Mouse (Mus musculus) CH12.LX (cell line): ENCODE results near the gene Inhbb. TPM values are rescaled to one million over a fixed set of nuclear protein-coding genes. Genes with fewer than 3 reads are reported as not detected.

Experiments
- DNase-seq: peaks from one replicate; pipeline ENCODE4 v3.0.0-alpha.2; 2013; ENCODE audit errors: extremely low read depth
- H3K27ac ChIP-seq: 2 replicates; pipeline ENCODE4 v1.5.1; 2012; ENCODE audit warnings: low read depth, mild to moderate bottlenecking, control low read depth, moderate library complexity; ENCODE audit not compliant: insufficient read depth
- H3K27me3 ChIP-seq: replicated peaks from 2 replicates; pipeline ENCODE3; 2012; ENCODE audit warnings: inconsistent platforms
- H3K36me3 ChIP-seq, 2 experiments: replicated peaks in 1 of 2; 2 replicates each; pipeline versions ENCODE3 to v1.6.1; 2012; ENCODE audit warnings: inconsistent platforms in 1 of 2, low read length in 1 of 2, mild to moderate bottlenecking in 1 of 2, mixed read lengths in 1 of 2, moderate library complexity in 1 of 2; ENCODE audit not compliant: control insufficient read depth in 1 of 2, insufficient read depth in 1 of 2
- H3K4me1 ChIP-seq, 2 experiments: 2 replicates each; pipeline ENCODE4 v1.6.1; 2012; ENCODE audit warnings: inconsistent platforms in 1 of 2, moderate library complexity in 1 of 2; ENCODE audit not compliant: insufficient read depth in 2 of 2, control insufficient read depth in 1 of 2
- H3K4me2 ChIP-seq: 2 replicates; pipeline ENCODE4 v1.6.1; 2012; ENCODE audit warnings: low read depth, mild to moderate bottlenecking, control low read depth; ENCODE audit not compliant: poor library complexity, insufficient read depth, severe bottlenecking
- H3K4me3 ChIP-seq, 3 experiments: fragments of 150-350 bp in 1 of 3; sonication (generic) in 1 of 3; replicated peaks in 1 of 3; 2 replicates each; pipeline versions ENCODE3 to v1.5.1; 2011 to 2012; ENCODE audit warnings: low read depth in 2 of 3, low read length in 2 of 3, mild to moderate bottlenecking in 2 of 3, moderate library complexity in 2 of 3, control low read depth in 1 of 3, improper control_type of control experiment in 1 of 3, inconsistent platforms in 1 of 3, mixed read lengths in 1 of 3; ENCODE audit not compliant: poor library complexity in 1 of 3
- H3K79me2 ChIP-seq: replicated peaks from 2 replicates; pipeline ENCODE4 v1.6.1; 2012; ENCODE audit warnings: mild to moderate bottlenecking, moderate library complexity; ENCODE audit not compliant: control insufficient read depth, poor library complexity, insufficient read depth, severe bottlenecking; ENCODE audit errors: extremely low read depth
- H3K9ac ChIP-seq: 2 replicates; pipeline ENCODE4 v1.6.1; 2012; ENCODE audit warnings: low read depth, mild to moderate bottlenecking, control low read depth, moderate library complexity; ENCODE audit not compliant: insufficient read depth
- H3K9me3 ChIP-seq: replicated peaks from 2 replicates; pipeline ENCODE3; 2012; ENCODE audit warnings: low read length, inconsistent platforms, mixed read lengths
- BHLHE40 ChIP-seq: IDR thresholded peaks from 2 replicates; pipeline ENCODE4 v1.6.1; 2011; ENCODE audit warnings: mild to moderate bottlenecking, low read depth, low read length, improper control_type of control experiment
- CTCF ChIP-seq, 2 experiments: IDR thresholded peaks in 1 of 2; conservative IDR thresholded peaks in 1 of 2; 2 replicates each; pipeline ENCODE4 v1.5.1; 2011 to 2012; ENCODE audit warnings: low read depth in 2 of 2, low read length in 2 of 2, improper control_type of control experiment in 1 of 2, inconsistent platforms in 1 of 2, mild to moderate bottlenecking in 1 of 2, moderate library complexity in 1 of 2
- ELF1 ChIP-seq: IDR thresholded peaks from 2 replicates; pipeline ENCODE4 v1.6.1; 2014; ENCODE audit warnings: low read depth, mild to moderate bottlenecking, inconsistent platforms, low read length, improper control_type of control experiment
- EP300 ChIP-seq: IDR thresholded peaks from 2 replicates; pipeline ENCODE4 v1.6.1; 2011; ENCODE audit warnings: low read length, improper control_type of control experiment
- ETS1 ChIP-seq: conservative IDR thresholded peaks from 2 replicates; pipeline ENCODE4 v1.6.1; 2012; ENCODE audit warnings: low read depth, mild to moderate bottlenecking, inconsistent platforms, low read length, improper control_type of control experiment, moderate library complexity
- GABPA ChIP-seq: IDR thresholded peaks from 2 replicates; pipeline ENCODE4 v1.6.1; 2012; ENCODE audit warnings: low read depth, low read length, improper control_type of control experiment, inconsistent platforms; ENCODE audit not compliant: insufficient replicate concordance
- KAT2A ChIP-seq: IDR thresholded peaks from 2 replicates; pipeline ENCODE4 v1.6.1; 2012; ENCODE audit warnings: low read length, improper control_type of control experiment, inconsistent platforms; ENCODE audit not compliant: insufficient replicate concordance
- MAX ChIP-seq: IDR thresholded peaks from 2 replicates; pipeline ENCODE4 v1.6.1; 2011; ENCODE audit warnings: low read length, improper control_type of control experiment
- MAZ ChIP-seq: IDR thresholded peaks from 2 replicates; pipeline ENCODE4 v1.6.1; 2012; ENCODE audit warnings: low read depth, mild to moderate bottlenecking, inconsistent platforms, low read length, improper control_type of control experiment, moderate library complexity
- MEF2A ChIP-seq: IDR thresholded peaks from 2 replicates; pipeline ENCODE4 v1.6.1; 2014; ENCODE audit warnings: low read depth, mild to moderate bottlenecking, inconsistent platforms, low read length, improper control_type of control experiment, borderline replicate concordance
- MYC ChIP-seq: IDR thresholded peaks from 2 replicates; pipeline ENCODE4 v1.6.1; 2011; ENCODE audit warnings: low read depth, mild to moderate bottlenecking, improper control_type of control experiment, low read length
- PAX5 ChIP-seq: IDR thresholded peaks from 2 replicates; pipeline ENCODE4 v1.6.1; 2012; ENCODE audit warnings: low read length, inconsistent platforms, mixed read lengths
- POLR2A ChIP-seq: IDR thresholded peaks from 2 replicates; pipeline ENCODE4 v1.6.1; 2011; ENCODE audit warnings: low read depth, mild to moderate bottlenecking, improper control_type of control experiment, low read length
- RAD21 ChIP-seq: IDR thresholded peaks from 2 replicates; pipeline ENCODE4 v1.6.1; 2011; ENCODE audit warnings: low read depth, mild to moderate bottlenecking, low read length, improper control_type of control experiment, moderate library complexity
- UBTF ChIP-seq: IDR thresholded peaks from 2 replicates; pipeline ENCODE4 v1.6.1; 2012; ENCODE audit warnings: low read depth, mild to moderate bottlenecking, inconsistent platforms, low read length, improper control_type of control experiment, moderate library complexity
- USF1 ChIP-seq: IDR thresholded peaks from 2 replicates; pipeline ENCODE4 v1.6.1; 2014; ENCODE audit warnings: low read depth, mild to moderate bottlenecking, inconsistent platforms, low read length, improper control_type of control experiment
- USF2 ChIP-seq: conservative IDR thresholded peaks from 2 replicates; pipeline ENCODE4 v1.6.1; 2011; ENCODE audit warnings: low read depth, low read length, improper control_type of control experiment
- ZKSCAN1 ChIP-seq: IDR thresholded peaks from 2 replicates; pipeline ENCODE4 v1.6.1; 2012; ENCODE audit warnings: low read depth, inconsistent platforms, low read length, improper control_type of control experiment, borderline replicate concordance
- ZNF384 ChIP-seq: IDR thresholded peaks from 2 replicates; pipeline ENCODE4 v1.6.1; 2012; ENCODE audit warnings: low read depth, low read length, improper control_type of control experiment, inconsistent platforms
- dilution Hi-C: fragments of 300-500 bp; cut with MboI; formaldehyde crosslinking; loops from 2 replicates; pipeline ENCODE4 v1.14.3; 2020; ENCODE audit warnings: low sequenced_read_pairs; ENCODE audit not compliant: extremely low pct_unique_long_range_greater_than_20kb, extremely low pct_ligation_motif_present
- in situ Hi-C: fragments of 300-500 bp; cut with MboI; formaldehyde crosslinking; loops from 3 replicates; pipeline ENCODE4 v1.14.3; 2019; ENCODE audit warnings: low sequenced_read_pairs, low pct_ligation_motif_present, low pct_unique_long_range_greater_than_20kb, mixed read lengths
- polyA plus RNA-seq: library from polyadenylated mRNA; unstranded; fragments of >175 nt; gene quantifications from 2 replicates; pipeline ENCODE4 v1.2.1, GENCODE M21; 2012; ENCODE audit warnings: low read depth; ENCODE audit not compliant: insufficient read length
- total RNA-seq, 2 experiments: library from RNA; depleted of rRNA; stranded (reverse); fragments of 300-350 nt in 1 of 2; fragments of >200 nt in 1 of 2; gene quantifications; 2 replicates each; pipeline ENCODE4 v1.2.3; 2012 to 2014

Gene Inhbb
- total and polyA plus RNA-seq, 3 experiments: not detected

- Histone ChIP-seq H3K36me3 (no peaks in the 10 kb centered on the region), H3K4me1 (no peaks in the 10 kb centered on the region), H3K9ac (no peak overlapping the region), H3K27ac (no peak overlapping the region), H3K27me3 (peaks cover 1% of the 10 kb centered on the region), H3K4me2 (no peak overlapping the region), H3K4me3 (no peak overlapping the region), H3K9me3 (peaks cover 76% of the 10 kb centered on the region), H3K79me2 (no peaks in the 10 kb centered on the region)
- no peak for TF ChIP-seq PAX5
- TF ChIP-seq CTCF (conservative IDR thresholded peaks at IDR 0.05 in 1 of 2, IDR thresholded peaks at IDR 0.05 in 1 of 2; ENCODE audit: low read depth in 2 of 2, low read length in 2 of 2): no peak
- TF ChIP-seq MAZ: no peak
- DNase-seq: no peak
- dilution Hi-C loops: no loop called here
- in situ Hi-C loops: no loop called here
Measured at GRCm38 (mm10) chr1:119390676-119391075, 31.4 kb downstream of the Inhbb start.

GRCm38 (mm10) chr1:119389771-119390500 lies 32.1 kb downstream of the Inhbb start:
- Histone ChIP-seq H3K4me3 (no peak overlapping the region), H3K27me3 (peaks cover 1% of the 10 kb centered on the region), H3K4me2 (no peak overlapping the region), H3K36me3 (no peaks in the 10 kb centered on the region), H3K9me3 (peaks cover 74% of the 10 kb centered on the region), H3K9ac (no peak overlapping the region), H3K4me1 (no peaks in the 10 kb centered on the region), H3K79me2 (no peaks in the 10 kb centered on the region), H3K27ac (no peak overlapping the region)
- dilution Hi-C loops (no loop called here), in situ Hi-C loops (no loop called here)
- TF ChIP-seq GABPA (no peak), MYC (no peak), CTCF (conservative IDR thresholded peaks at IDR 0.05 in 1 of 2, IDR thresholded peaks at IDR 0.05 in 1 of 2; ENCODE audit: low read depth in 2 of 2, low read length in 2 of 2) (no peak), UBTF (no peak), ZNF384 (no peak), EP300 (no peak)
- DNase-seq: no peak

GRCm38 (mm10) chr1:119388664-119389396 lies 33.2 kb downstream of the Inhbb start:
- Histone ChIP-seq H3K9ac (no peak overlapping the region), H3K4me2 (no peak overlapping the region), H3K4me1 (no peaks in the 10 kb centered on the region), H3K4me3 (no peak overlapping the region), H3K36me3 (no peaks in the 10 kb centered on the region), H3K27me3 (peaks cover 1% of the 10 kb centered on the region), H3K79me2 (no peaks in the 10 kb centered on the region), H3K27ac (no peak overlapping the region), H3K9me3 (peaks cover 73% of the 10 kb centered on the region)
- in situ Hi-C loops: no loop called here
- no peak for DNase-seq
- dilution Hi-C loops: no loop called here
- TF ChIP-seq KAT2A (no peak), ETS1 (no peak), MAZ (no peak), BHLHE40 (no peak), GABPA (no peak), RAD21 (no peak), ELF1 (no peak), EP300 (no peak), POLR2A (no peak), USF1 (no peak), ZKSCAN1 (no peak), MAX (no peak), MYC (no peak), USF2 (no peak), MEF2A (no peak), ZNF384 (no peak)
